Mouse (Mus musculus) embryo, embryonic 11.5 days (tissue): ENCODE measurements at regions not wholly inside any gene's neighbourhood (a gene's known extent, or its start where the extent isn't known, plus 50 kb on each side); places are given as distances from the start of the nearest gene placed in this dataset.

Source experiments
- DNase-seq: peaks from one replicate; pipeline ENCODE4 v3.0.0-alpha.2; 2012; ENCODE audit warnings: low read depth, low spot score

DNA sequence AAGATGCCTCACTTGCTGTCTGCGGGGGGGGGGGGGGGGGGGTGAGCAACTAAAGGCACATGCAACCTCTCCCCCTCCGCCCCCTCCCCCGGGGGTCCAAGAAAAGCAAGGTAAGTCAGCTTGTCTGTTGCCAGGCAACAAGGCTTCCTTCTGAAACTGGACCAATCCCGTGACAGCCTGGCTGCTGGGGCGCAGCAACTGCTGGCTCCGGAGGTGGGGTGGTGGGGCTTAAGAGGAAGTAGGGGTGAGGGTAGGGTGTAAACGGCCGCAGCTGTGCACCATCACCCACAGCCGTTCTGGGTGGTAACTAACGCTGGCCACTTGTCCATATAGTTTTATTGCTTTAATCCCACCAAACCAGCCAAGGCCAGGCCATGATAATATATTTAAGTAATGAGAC lies 92.2 kb upstream of the Rbm19 start:
- peak; percentile 38 for DNase-seq

DNA sequence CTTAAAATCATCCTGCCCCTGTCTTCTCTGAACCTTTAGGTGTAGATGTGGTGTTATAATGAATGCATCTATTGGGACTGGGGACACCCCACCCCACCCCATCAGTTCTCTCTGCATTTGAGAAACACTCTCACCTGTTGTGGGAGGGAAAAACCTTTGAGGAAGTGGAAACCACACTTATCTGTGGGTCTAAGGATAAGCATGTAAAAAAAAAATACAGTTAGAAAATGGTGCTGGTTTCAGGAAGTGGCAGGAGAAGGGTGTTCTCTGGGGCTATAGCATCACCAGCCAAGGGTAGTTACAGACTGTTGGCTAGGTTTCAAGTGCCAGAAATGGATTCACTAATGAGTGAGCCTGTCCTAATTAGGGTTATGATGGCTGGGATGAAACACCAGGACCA lies 91.1 kb upstream of the Rbm19 start:
- DNase-seq: no peak

- DNase-seq: no peak
These were observed 85.4 kb upstream of the Rbm19 start for GRCm38 (mm10) chr5:120030904-120031303.

DNA sequence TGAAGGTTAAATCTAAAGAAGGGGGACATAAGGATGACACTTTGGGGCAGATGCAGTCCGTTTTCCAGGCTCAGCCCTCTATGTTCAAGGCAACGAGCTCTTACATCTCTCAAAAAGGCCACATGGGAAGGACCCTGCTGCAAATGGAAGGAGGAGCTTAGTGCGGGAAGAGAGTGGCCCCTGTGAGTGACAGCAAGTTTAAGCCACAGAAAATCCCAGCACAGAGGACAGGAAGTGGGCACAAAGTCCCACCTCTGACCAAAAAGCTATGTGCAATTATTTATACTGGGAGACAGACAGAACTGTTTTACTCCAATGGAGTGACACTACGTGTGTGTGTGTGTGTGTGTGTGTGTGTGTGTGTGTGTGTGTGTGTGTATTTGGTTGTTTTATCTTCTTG lies 84.7 kb upstream of the Rbm19 start:
- no peak for DNase-seq

DNA sequence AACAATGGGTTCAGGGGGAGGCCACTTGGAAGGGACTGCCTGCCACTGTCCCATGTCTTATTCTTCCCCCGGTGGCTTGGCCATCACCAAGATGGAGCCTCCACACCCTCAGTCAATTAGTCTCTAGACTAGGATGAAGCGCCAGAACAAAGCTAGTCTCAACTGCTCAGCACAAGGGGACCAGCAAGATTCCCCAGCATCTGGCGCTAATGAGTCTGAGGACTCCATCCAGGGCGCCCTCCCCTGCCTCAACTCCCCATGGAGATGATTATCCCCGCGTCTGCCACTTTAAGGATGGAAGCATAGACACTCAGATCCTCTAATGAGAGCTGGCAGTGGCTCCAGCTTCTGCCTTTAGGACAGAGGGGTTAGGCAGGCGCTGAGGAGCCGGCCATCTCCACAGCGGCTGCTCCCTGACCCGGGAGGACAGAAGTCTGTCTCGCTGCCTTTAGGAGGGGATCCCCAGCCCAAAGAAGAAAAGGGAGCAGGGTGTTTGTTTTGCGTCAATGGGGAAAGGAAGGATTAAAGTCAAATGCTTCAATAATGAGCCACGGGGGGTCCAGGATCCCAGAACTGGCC lies 81.7 kb upstream of the Rbm19 start:
- no peak for DNase-seq

- no peak for DNase-seq
These were observed 81.0 kb upstream of the Rbm19 start for GRCm38 (mm10) chr5:120035251-120035650.

DNA sequence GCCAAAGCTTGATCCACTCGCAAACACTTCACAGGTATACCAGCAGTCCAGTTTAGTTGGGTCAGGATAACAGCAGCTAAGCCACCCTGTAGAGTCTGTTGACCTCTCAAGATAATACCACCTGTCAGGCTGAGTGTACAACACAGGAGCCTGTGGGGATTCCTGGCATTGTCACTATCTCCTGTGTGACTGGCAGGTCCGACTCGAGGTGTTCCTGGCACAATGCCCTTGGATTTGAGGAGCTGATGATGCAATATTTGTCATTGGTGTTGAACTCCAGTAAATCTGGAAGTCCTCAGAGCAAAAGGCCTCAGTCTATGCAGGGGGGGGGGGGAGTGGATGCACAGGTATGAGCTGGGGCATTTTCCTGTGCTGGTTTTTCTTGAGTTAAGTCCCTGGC lies 78.5 kb upstream of the Rbm19 start:
- DNase-seq: no peak

GRCm38 (mm10) chr5:120043786-120044185 lies 72.5 kb upstream of the Rbm19 start:
- no peak for DNase-seq

GRCm38 (mm10) chr5:120049063-120049781 lies 67.0 kb upstream of the Rbm19 start:
- DNase-seq: no peak

DNA sequence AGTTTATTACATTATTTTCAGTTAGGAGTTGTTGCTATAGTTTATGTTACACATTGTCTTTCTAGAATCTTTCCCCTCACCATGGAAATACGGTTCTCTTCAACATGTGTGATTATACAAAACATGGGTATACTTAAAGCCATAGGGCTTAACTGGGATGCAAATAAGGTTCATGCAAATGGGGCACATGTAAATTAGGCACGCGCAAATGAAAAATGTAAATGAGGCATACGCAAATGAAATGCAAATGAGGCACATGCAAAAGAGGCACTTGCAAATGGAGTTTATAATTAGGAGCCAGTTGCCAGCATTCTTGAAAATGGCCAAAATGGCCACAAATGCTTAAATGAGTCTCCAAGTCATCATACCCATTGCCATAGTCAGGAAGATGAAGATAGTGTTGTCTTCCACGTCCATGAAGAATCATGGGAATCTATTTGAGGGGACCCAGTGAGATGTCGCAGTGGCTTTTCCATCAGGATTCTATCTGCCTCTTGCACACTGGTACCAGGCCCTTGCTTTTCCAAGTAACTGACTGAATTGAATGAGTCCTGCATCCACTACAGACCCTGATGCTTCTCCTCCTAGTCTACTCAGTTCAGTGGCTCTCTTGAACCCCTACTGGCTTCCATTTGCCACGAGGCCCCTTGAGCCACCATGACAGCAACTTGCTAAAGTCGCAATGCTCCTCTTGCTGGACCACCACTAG lies 65.4 kb upstream of the Rbm19 start:
- DNase-seq: no peak

DNA sequence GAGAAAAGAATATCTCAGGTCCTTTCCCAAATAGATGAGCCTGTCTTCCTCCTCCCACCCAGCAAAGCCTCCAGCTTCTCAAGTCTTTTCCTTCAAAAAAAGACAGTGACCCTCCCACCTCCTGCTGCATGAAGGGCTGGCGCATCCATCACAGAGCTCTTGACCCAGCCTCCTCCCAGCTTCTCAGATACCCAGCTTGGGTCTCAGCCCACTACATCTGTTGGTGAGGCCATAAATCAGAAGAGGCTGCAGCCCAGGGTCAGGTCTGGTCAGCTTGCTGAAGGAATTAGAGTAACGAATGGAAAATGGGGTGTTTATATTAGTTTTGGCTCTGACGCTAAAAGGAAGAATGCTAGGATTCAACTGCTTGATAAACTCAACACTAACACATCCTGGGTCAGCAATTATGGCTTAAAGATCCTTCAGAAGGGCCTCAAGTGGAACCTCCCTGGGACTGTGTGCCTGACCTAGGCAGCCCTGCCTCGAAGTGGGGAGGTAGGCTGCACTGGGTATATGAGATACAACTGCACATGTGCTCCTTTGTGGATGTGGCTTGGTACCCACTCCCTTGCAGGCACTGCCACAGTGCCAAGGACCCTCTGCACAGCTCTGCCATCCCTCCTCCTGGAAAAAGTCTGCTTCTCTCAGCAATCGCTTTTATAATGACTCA lies 61.6 kb upstream of the Rbm19 start:
- DNase-seq: no peak
